Mouse (Mus musculus) brown adipose tissue, adult 24 weeks (tissue): Measurements from ENCODE around the gene Lck. TPM values are rescaled to one million over a fixed set of nuclear protein-coding genes. Genes with fewer than 3 reads are reported as not detected.
A peak's percentile ranks its signal among the peaks of the same experiment; 100 is the strongest.

Experiments used
- H3K27ac ChIP-seq: fragments of 200-500 bp; replicated peaks from 2 replicates; pipeline ENCODE4 v1.5.1; 2012; ENCODE audit warnings: low read depth, mild to moderate bottlenecking, low read length
- H3K4me1 ChIP-seq: fragments of 200-500 bp; 2 replicates; pipeline ENCODE4 v1.6.1; 2012; ENCODE audit warnings: low read length, mixed read lengths; ENCODE audit not compliant: control insufficient read depth, insufficient read depth, insufficient read length
- H3K4me3 ChIP-seq: fragments of 200-500 bp; 2 replicates; pipeline ENCODE4 v1.5.1; 2012; ENCODE audit warnings: low read depth, mild to moderate bottlenecking, low read length, moderate library complexity; ENCODE audit not compliant: insufficient read depth
- polyA plus RNA-seq: library from polyadenylated mRNA; stranded (reverse); fragments of >200 nt; gene quantifications from 2 replicates; pipeline ENCODE4 v1.2.4, GENCODE M21; 2012; ENCODE audit not compliant: missing spikeins, insufficient read depth, insufficient read length

Gene Lck
- polyA plus RNA-seq, 1 experiment = not detected

GRCm38 (mm10) chr4:129609139-129609631 lies 35.7 kb upstream of the Lck start:
- H3K4me3 ChIP-seq = no peak overlapping the region
- no peak overlapping the region for H3K27ac ChIP-seq
- no peaks in the 10 kb centered on the region for H3K4me1 ChIP-seq

GRCm38 (mm10) chr4:129608426-129609025 lies 35.1 kb upstream of the Lck start:
- no peak overlapping the region for H3K4me3 ChIP-seq
- H3K27ac ChIP-seq = no peak overlapping the region
- H3K4me1 ChIP-seq = no peaks in the 10 kb centered on the region

GRCm38 (mm10) chr4:129600233-129601158 lies 27.1 kb upstream of the Lck start, which contains the start of the genes Eif3i and Tmem234:
Gene Eif3i, minus strand, starts transcription at chr4:129600648.
Gene Tmem234, plus strand, starts transcription at chr4:129600668.
- peaks cover 10% of the 10 kb centered on the region for H3K4me1 ChIP-seq
- H3K4me3 ChIP-seq = peak within 1 kb of the TSS; percentile 100
- H3K27ac ChIP-seq = peak within 1 kb of the TSS; percentile 85

- H3K4me3 ChIP-seq = no peak overlapping the region
- no peak overlapping the region for H3K27ac ChIP-seq
- no peaks in the 10 kb centered on the region for H3K4me1 ChIP-seq
Observed at GRCm38 (mm10) chr4:129588865-129589264, 15.4 kb upstream of the Lck start.

GRCm38 (mm10) chr4:129586943-129587342 lies 13.5 kb upstream of the Lck start:
- no peak overlapping the region for H3K27ac ChIP-seq
- H3K4me1 ChIP-seq = no peaks in the 10 kb centered on the region
- H3K4me3 ChIP-seq = no peak overlapping the region

- Histone ChIP-seq H3K27ac (no peak overlapping the region), H3K4me3 (no peak overlapping the region), H3K4me1 (no peaks in the 10 kb centered on the region)
Observed at GRCm38 (mm10) chr4:129585773-129586172, 12.3 kb upstream of the Lck start.

GRCm38 (mm10) chr4:129584884-129585608 lies 11.6 kb upstream of the Lck start:
- peak overlapping the region; percentile 69 for H3K27ac ChIP-seq
- peak overlapping the region; percentile 72 for H3K4me3 ChIP-seq
- no peaks in the 10 kb centered on the region; the same call in 1 of the 2 replicates for H3K4me1 ChIP-seq

GRCm38 (mm10) chr4:129584370-129584769 lies 10.9 kb upstream of the Lck start:
- H3K27ac ChIP-seq = peak overlapping the region; percentile 69
- H3K4me3 ChIP-seq = peak overlapping the region; percentile 72
- H3K4me1 ChIP-seq = no peaks in the 10 kb centered on the region; the same call in 1 of the 2 replicates

GRCm38 (mm10) chr4:129582251-129582650 lies 8.8 kb upstream of the Lck start:
- Histone ChIP-seq H3K27ac (no peak overlapping the region), H3K4me3 (no peak overlapping the region)

GRCm38 (mm10) chr4:129580347-129580746 lies 6.9 kb upstream of the Lck start:
- Histone ChIP-seq H3K4me1 (peaks cover 9% of the 10 kb centered on the region), H3K4me3 (no peak overlapping the region), H3K27ac (peak overlapping the region; percentile 29)

More at GRCm38 (mm10) chr4:129582251-129582650, 8.8 kb upstream of the Lck start:
- peaks cover 9% of the 10 kb centered on the region for H3K4me1 ChIP-seq

GRCm38 (mm10) chr4:129578466-129578865 lies 5.0 kb upstream of the Lck start, which contains the start of gene Fam167b:
Gene Fam167b, minus strand, starts transcription at chr4:129578549.
- Histone ChIP-seq H3K4me1 (peaks cover 9% of the 10 kb centered on the region), H3K4me3 (0 out of 2 replicates have a peak within 1 kb of the TSS, but pooled peaks have one; percentile 2), H3K27ac (peak within 1 kb of the TSS; percentile 57)

GRCm38 (mm10) chr4:129577688-129578087 lies 4.2 kb upstream of the Lck start:
- Histone ChIP-seq H3K27ac (no peak overlapping the region), H3K4me3 (0 out of 2 replicates have a peak overlapping the region, but pooled peaks have one; percentile 2), H3K4me1 (peaks cover 11% of the 10 kb centered on the region)

- no peak overlapping the region for H3K27ac ChIP-seq
- 0 out of 2 replicates have a peak overlapping the region, but pooled peaks have one; percentile 0 for H3K4me3 ChIP-seq
Observed at GRCm38 (mm10) chr4:129576863-129577491, 3.5 kb upstream of the Lck start.

GRCm38 (mm10) chr4:129575171-129575844 lies 1.9 kb upstream of the Lck start:
- H3K4me1 ChIP-seq = peaks cover 11% of the 10 kb centered on the region
- no peak overlapping the region for H3K27ac ChIP-seq
- no peak overlapping the region for H3K4me3 ChIP-seq

More at GRCm38 (mm10) chr4:129576863-129577491, 3.5 kb upstream of the Lck start:
- H3K4me1 ChIP-seq = peaks cover 11% of the 10 kb centered on the region
